Mouse (Mus musculus) gastrocnemius, postnatal 36 days (tissue): ENCODE results near the gene Ephx1. TPM values are rescaled to one million over a fixed set of nuclear protein-coding genes. Genes with fewer than 3 reads are reported as not detected.
"Not testable (repeated sequence)": the region's sequence is repeated elsewhere in the genome, so short reads cannot be mapped to it uniquely, and the experiment has no call there.

Experiments used
- DNase-seq, 2 experiments: peaks; one replicate each; pipeline ENCODE4 v3.0.0; 2022
- intact Hi-C: fragments of 180-260 bp; cut with DNase I; formaldehyde crosslinking; loops from one replicate; pipeline ENCODE4 v1.15.1; 2025
- total RNA-seq, 2 experiments: library from RNA; stranded (reverse); gene quantifications; 2 replicates each; pipeline ENCODE4 v1.2.3; 2021

Gene Ephx1
- total RNA-seq, 2 experiments from 2014 or later, result 10.9 to 16.6 TPM

GRCm38 (mm10) chr1:181015558-181015957 is 5.1 kb downstream of the Ephx1 start:
- intact Hi-C loops, result no loop called here
- DNase-seq, result peak; percentile 72 to 77

GRCm38 (mm10) chr1:181014731-181015500 is 5.8 kb downstream of the Ephx1 start:
- DNase-seq, result peak; percentile 78 to 82
- intact Hi-C loops, result no loop called here

GRCm38 (mm10) chr1:181013446-181013845 is 7.3 kb downstream of the Ephx1 start:
- DNase-seq, result no peak
- intact Hi-C loops, result no loop called here

GRCm38 (mm10) chr1:181012416-181012815 is 8.3 kb downstream of the Ephx1 start:
- intact Hi-C loops, result no loop called here
- no peak for DNase-seq

GRCm38 (mm10) chr1:181011601-181012000 is 9.1 kb downstream of the Ephx1 start:
- no peak for DNase-seq
- intact Hi-C loops, result no loop called here

- intact Hi-C loops, result no loop called here
Observed at GRCm38 (mm10) chr1:181010171-181010932, 10.4 kb downstream of the Ephx1 start.

GRCm38 (mm10) chr1:181009754-181010153 is 10.9 kb downstream of the Ephx1 start:
- intact Hi-C loops, result no loop called here
- DNase-seq, result peak; percentile 52 to 70

More at GRCm38 (mm10) chr1:181010171-181010932, 10.4 kb downstream of the Ephx1 start:
- DNase-seq, result no peak

- no peak for DNase-seq
- intact Hi-C loops, result no loop called here
Observed at GRCm38 (mm10) chr1:181009011-181009590, 11.6 kb downstream of the Ephx1 start.

DNA sequence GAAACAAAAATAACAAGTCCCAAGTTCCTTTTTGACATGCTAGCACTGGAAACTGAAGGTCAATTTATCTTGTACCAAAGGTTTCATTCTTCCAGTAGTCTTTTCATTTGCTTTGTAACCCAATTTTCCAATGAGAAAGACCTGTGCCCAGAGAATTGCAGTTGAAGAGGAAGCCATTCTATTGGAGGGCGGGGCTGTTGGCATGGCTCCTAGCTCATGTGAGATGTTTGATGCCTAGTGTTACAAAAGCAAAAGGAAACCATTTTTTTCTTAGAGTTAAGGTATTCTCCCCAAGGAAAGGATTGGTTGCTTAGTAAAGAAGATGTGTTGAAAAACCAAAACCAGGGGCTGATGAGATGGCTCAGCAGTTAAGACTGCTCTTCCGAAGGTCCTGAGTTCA is 12.4 kb downstream of the Ephx1 start:
- intact Hi-C loops, result no loop called here
- DNase-seq, result peak in 1 of 2 experiments; percentile 37

DNA sequence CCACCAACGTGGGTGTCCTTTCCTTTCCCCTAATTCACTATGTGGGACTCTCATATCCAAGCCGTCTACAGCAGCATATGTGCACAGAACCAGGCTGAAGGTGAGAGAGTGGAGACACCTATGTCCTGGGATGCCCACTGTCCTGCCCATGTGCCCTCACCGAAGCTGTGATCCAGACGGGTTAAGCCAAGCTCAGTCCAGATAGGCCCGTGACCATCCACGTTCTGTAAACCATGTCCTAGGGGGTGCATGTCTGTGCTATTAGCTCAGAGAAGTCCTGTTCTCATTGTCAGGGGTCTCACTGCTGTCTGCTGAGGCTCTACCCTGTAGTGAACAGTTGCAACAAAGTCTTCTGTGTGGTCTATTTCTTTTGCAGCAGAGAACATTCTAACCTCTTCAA is 12.9 kb downstream of the Ephx1 start:
- DNase-seq, result no peak
- intact Hi-C loops, result no loop called here

DNA sequence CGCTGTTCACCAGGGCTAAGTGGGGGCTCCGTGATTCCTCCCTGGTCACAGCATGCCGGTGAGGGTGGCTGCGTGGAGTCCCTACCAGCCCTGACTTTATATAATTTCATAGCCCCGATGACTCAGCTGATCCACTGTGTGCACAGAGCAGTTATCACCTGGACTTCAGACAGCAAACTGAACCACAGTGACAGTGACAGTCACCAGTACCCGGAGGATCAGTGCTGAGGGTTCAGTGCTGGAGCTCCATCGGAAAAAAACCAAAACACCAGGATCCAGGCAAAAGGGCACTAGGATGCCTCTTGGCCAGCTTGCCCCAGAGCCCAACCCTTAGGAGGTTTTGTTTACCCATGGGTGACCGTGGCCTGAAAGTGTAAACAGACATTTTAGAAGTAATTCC is 15.4 kb downstream of the Ephx1 start:
- intact Hi-C loops, result no loop called here
- DNase-seq, result no peak

- intact Hi-C loops, result no loop called here
- DNase-seq, result no peak
Observed at GRCm38 (mm10) chr1:181003790-181004189, 16.9 kb downstream of the Ephx1 start.

- no peak for DNase-seq
- intact Hi-C loops, result no loop called here
Observed at GRCm38 (mm10) chr1:181001621-181002020, 19.1 kb downstream of the Ephx1 start.

GRCm38 (mm10) chr1:181001217-181001616 is 19.5 kb downstream of the Ephx1 start:
- intact Hi-C loops, result no loop called here
- no peak for DNase-seq

GRCm38 (mm10) chr1:181000501-181001092 is 20.1 kb downstream of the Ephx1 start:
- DNase-seq, result no peak
- intact Hi-C loops, result no loop called here

- intact Hi-C loops, result loop anchor here (1.0 to 2.0 kb wide), 2 partner anchors 25 to 47 kb away; no protein-coding TSS in a partner anchor
- no peak for DNase-seq
Observed at GRCm38 (mm10) chr1:180992142-180992541, 28.6 kb downstream of the Ephx1 start.

GRCm38 (mm10) chr1:180990671-180991070 is 30.0 kb downstream of the Ephx1 start:
- intact Hi-C loops, result no loop called here
- DNase-seq, result no peak

DNA sequence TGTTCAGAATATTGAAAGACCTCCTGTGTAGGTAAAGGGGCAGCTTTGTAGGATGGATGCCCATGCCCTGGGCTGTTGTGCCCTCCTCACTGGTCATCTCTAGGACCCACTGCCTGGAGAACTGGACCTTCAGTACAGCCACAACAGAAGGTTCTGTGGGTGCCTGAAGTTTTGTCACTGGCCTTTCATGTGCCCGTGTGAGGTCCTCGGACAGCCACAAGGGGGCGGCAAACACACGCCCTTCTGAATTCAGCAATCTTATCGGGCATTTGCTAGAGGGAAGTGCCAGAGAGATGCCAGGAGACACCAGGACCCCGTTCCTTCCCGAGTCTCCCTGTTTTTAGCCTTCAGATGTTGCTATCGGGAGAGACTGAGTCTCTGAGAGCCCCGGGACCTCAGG is 32.9 kb downstream of the Ephx1 start:
- intact Hi-C loops, result loop anchor here (1.0 kb wide), 1 partner anchor 52 kb away; no protein-coding TSS in a partner anchor
- DNase-seq, result peak; percentile 64 to 65

DNA sequence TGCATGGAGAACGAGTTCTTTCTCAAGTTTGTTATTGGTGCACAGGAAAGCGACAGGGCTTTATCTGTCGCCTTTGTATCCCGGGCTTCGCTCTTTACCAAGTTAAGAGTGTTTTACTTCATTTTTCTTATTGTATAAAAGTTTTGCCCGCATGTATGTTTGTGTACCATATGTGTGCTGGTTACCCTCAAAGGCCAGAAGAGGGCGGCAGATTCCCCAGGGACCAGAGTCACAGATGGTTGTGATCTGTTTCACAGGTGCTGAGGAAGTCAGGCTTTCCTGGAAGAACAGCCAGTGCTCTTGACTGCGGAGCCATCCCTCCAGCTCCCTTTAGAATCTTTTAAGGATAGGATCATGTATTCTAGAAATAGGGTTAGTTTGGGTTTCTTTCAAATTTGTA is 34.0 kb downstream of the Ephx1 start:
- intact Hi-C loops, result no loop called here
- no peak for DNase-seq

DNA sequence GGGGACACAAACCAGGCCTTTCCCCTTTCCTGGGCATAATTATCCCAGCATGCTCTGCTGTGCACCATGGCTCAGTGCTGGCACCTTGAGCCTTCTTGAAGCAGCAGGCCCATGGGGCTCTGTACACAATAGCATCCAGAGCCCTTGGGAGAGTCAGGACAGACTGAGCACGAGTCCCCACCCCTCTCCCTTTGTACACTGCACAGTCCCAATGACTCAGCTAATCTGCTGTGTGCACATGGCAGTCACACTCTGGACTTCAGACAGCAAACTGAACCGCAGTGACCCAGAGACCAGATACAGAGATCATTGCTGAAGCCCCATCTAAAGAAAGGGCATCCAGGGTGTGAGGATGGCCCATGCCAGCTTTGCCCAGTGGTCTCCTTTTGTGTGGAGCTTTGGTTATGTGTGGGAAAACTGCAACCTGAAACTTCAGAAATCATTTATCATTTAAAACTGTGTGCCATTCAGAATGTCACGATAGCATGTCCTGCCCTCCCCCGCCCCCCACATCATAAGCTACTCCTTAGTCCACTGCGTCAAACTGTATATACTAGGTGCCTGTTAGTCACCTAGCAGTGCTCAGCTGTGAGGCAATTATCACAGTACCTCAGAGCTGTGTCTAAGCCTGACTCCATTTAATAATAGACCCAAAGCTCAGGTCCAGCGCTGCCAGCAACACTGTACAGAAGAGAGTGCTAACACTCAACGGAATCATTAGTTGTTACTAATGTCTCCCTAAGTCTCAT is 39.2 kb downstream of the Ephx1 start:
- DNase-seq, intact Hi-C loops: not testable (repeated sequence)
